Mouse (Mus musculus) lung, postnatal 0 days (tissue): ENCODE results near the gene Lrrc31.

Source experiments
- CTCF ChIP-seq: IDR thresholded peaks from 2 replicates; pipeline ENCODE4 v1.5.1; 2016; ENCODE audit warnings: antibody characterized with exemption, mild to moderate bottlenecking
- EP300 ChIP-seq: IDR thresholded peaks from 2 replicates; pipeline ENCODE4 v1.6.1; 2016; ENCODE audit warnings: antibody characterized with exemption, mild to moderate bottlenecking, control low read depth

DNA sequence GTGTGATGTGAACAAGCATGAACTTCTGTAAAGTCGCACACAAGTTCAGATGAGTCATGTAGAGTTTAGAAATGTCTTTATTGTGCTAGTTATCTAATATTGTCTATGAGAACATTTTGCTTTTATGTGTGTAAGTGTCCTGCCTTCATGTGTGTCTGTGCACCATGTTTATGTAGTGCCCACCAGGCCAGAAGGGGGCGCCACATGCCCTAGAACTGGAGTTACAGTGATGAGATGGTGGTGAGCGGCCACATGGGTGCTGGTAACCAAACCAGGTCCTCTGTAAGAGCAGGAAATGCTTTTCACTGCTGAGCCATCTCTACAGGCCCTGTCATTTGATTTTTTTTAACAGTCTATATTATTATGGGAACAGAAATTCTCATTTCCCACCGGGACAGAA lies 64.0 kb downstream of the Lrrc31 start:
- no peak for TF ChIP-seq CTCF
- TF ChIP-seq EP300 = no peak
